Mouse (Mus musculus) heart, postnatal 0 days (tissue): ENCODE measurements at regions not wholly inside any gene's neighbourhood (a gene's known extent, or its start where the extent isn't known, plus 50 kb on each side); places are given as distances from the start of the nearest gene placed in this dataset.

ENCODE experiments used
- ATAC-seq: fragments of 200-750 bp; cut with Nextera tagmentation; 2 replicates; pipeline ENCODE4 v1.8.0; 2017; ENCODE audit warnings: low read depth, moderate number of reproducible peaks, moderate library complexity; ENCODE audit not compliant: insufficient read depth
- DNase-seq: peaks from one replicate; pipeline ENCODE4 v3.0.0-alpha.2; 2016; ENCODE audit warnings: low spot score
- H3K27ac ChIP-seq: fragments of 300-500 bp; sonication (generic); 2 replicates; pipeline ENCODE4 v1.5.1; 2014; ENCODE audit warnings: low read depth, mild to moderate bottlenecking
- H3K27me3 ChIP-seq: fragments of 300-500 bp; sonication (generic); 2 replicates; pipeline ENCODE4 v1.6.1; 2014; ENCODE audit warnings: low read length, mixed read lengths; ENCODE audit not compliant: control insufficient read depth, insufficient read depth
- H3K36me3 ChIP-seq: fragments of 300-500 bp; sonication (generic); replicated peaks from 2 replicates; pipeline ENCODE4 v1.6.1; 2014; ENCODE audit warnings: low read length, mixed read lengths; ENCODE audit not compliant: control insufficient read depth, insufficient read depth
- H3K4me1 ChIP-seq: fragments of 300-500 bp; sonication (generic); 2 replicates; pipeline ENCODE4 v1.6.1; 2014; ENCODE audit warnings: antibody characterized with exemption; ENCODE audit not compliant: control insufficient read depth, insufficient read depth
- H3K4me2 ChIP-seq: fragments of 300-500 bp; sonication (generic); 2 replicates; pipeline ENCODE4 v1.6.1; 2014; ENCODE audit warnings: low read depth, mild to moderate bottlenecking, low read length, moderate library complexity
- H3K4me3 ChIP-seq: fragments of 300-500 bp; sonication (generic); 2 replicates; pipeline ENCODE4 v1.5.1; 2014; ENCODE audit warnings: low read depth, low read length
- H3K9ac ChIP-seq: fragments of 300-500 bp; sonication (generic); replicated peaks from 2 replicates; pipeline ENCODE4 v1.6.1; 2014; ENCODE audit warnings: low read depth, low read length, mixed read lengths
- H3K9me3 ChIP-seq: fragments of 300-500 bp; sonication (generic); replicated peaks from 2 replicates; pipeline ENCODE4 v1.6.1; 2016; ENCODE audit warnings: low read length; ENCODE audit not compliant: control insufficient read depth
- CTCF ChIP-seq: IDR thresholded peaks from 2 replicates; pipeline ENCODE4 v1.5.1; 2016; ENCODE audit warnings: antibody characterized with exemption, control low read depth, low read depth
- EP300 ChIP-seq: IDR thresholded peaks from 2 replicates; pipeline ENCODE4 v1.6.1; 2016; ENCODE audit warnings: antibody characterized with exemption, low read depth
- WGBS: fragments of 180-500 bp; shearing (Covaris S2); extraction: QIAGEN DNeasy Blood & Tissue Kit; methylation state at CpG from one replicate; pipeline ENCODE4 v1.1.7; 2014; 5-methylcytosine and 5-hydroxymethylcytosine counted together

DNA sequence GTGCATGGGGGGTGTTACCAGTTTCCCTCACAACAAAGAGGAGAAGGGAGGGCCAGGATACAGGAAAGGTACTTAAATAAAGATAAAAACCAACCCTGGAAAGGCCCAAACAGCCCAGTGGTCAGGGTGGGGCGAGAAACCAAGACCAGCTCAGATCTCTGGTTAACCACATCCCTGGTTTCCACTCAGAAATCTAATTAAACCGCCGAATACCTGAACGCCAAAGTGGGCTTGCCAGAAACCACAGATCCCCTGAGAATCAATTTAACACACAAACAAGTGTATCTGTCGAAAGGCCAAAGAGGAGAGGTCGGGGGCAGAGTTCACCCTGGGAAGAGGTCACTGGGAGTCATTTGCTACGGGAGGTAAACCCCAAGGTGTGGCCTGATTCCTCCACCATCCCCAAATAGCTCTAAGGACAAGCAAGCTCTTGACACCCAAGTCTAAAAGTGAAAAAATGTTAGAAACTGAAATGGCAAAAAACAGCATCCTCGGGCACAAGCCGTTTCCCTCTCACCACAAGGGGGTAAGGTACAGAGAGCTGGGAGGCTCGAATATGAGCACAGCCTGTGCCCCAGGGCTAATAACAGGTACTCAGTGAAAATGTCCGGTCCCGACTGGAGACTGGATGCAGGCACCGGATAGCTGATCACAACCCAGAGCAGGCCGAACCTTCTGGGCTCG is 412.3 kb downstream of the Sox9 start:
- 74% methylated on average over 15 of the region's 15 CpGs for WGBS
- no peak for DNase-seq
- no peaks in the 10 kb centered on the region for H3K4me1 ChIP-seq
- H3K9ac ChIP-seq, result no peak overlapping the region
- no peaks in the 10 kb centered on the region; the same call in 1 of the 2 replicates for H3K27me3 ChIP-seq
- no peak overlapping the region for H3K4me3 ChIP-seq
- H3K4me2 ChIP-seq, result no peak overlapping the region
- no peak overlapping the region for H3K27ac ChIP-seq
- no peak for ATAC-seq
- no peaks in the 10 kb centered on the region for H3K9me3 ChIP-seq
- TF ChIP-seq EP300, result no peak
- no peak for TF ChIP-seq CTCF
- H3K36me3 ChIP-seq, result no peaks in the 10 kb centered on the region
